Mouse (Mus musculus): ENCODE data around the gene Zfp593.
"Not testable (repeated sequence)": the region's sequence is repeated elsewhere in the genome, so short reads cannot be mapped to it uniquely, and the experiment has no call there.

Gene Zfp593

GRCm38 (mm10) chr4:134245148-134245843 is at the start of gene Zfp593:
Gene Zfp593, minus strand, starts transcription at chr4:134245592.
- DNase-seq: peak; percentile 99

GRCm38 (mm10) chr4:134293692-134294163 is 48.3 kb upstream of the Zfp593 start:
- DNase-seq: peak; percentile 99

GRCm38 (mm10) chr4:134293061-134293691 is 47.8 kb upstream of the Zfp593 start:
- no peak for DNase-seq

- peak; percentile 89 for DNase-seq
Measured at GRCm38 (mm10) chr4:134292067-134292466, 46.7 kb upstream of the Zfp593 start.

- DNase-seq: peak; percentile 96
Measured at GRCm38 (mm10) chr4:134288397-134289256, 43.2 kb upstream of the Zfp593 start.

GRCm38 (mm10) chr4:134287575-134288025 is 42.2 kb upstream of the Zfp593 start, which contains the start of gene Pdik1l:
Gene Pdik1l, minus strand, starts transcription at chr4:134287895.
- DNase-seq: peak; percentile 98

GRCm38 (mm10) chr4:134287168-134287564 is 41.8 kb upstream of the Zfp593 start:
- DNase-seq: peak; percentile 99

- DNase-seq: no peak
Measured at GRCm38 (mm10) chr4:134286226-134287167, 41.1 kb upstream of the Zfp593 start.

- peak; percentile 86 for DNase-seq
Measured at GRCm38 (mm10) chr4:134284942-134285341, 39.5 kb upstream of the Zfp593 start.

GRCm38 (mm10) chr4:134273417-134274345 is 28.3 kb upstream of the Zfp593 start:
- peak; percentile 87 for DNase-seq

- DNase-seq: peak; percentile 59
Measured at GRCm38 (mm10) chr4:134272731-134273416, 27.5 kb upstream of the Zfp593 start.

GRCm38 (mm10) chr4:134271979-134272378 is 26.6 kb upstream of the Zfp593 start:
- peak; percentile 75 for DNase-seq

- not testable (repeated sequence) for DNase-seq
Measured at GRCm38 (mm10) chr4:134269622-134270021, 24.2 kb upstream of the Zfp593 start.

GRCm38 (mm10) chr4:134268102-134268655 is 22.8 kb upstream of the Zfp593 start:
- peak; percentile 92 for DNase-seq

- DNase-seq: peak; percentile 85
Measured at GRCm38 (mm10) chr4:134265860-134266585, 20.6 kb upstream of the Zfp593 start.

- peak; percentile 93 for DNase-seq
Measured at GRCm38 (mm10) chr4:134263191-134263590, 17.8 kb upstream of the Zfp593 start.

GRCm38 (mm10) chr4:134258354-134258753 is 13.0 kb upstream of the Zfp593 start:
- no peak for DNase-seq

- DNase-seq: peak; percentile 95
Measured at GRCm38 (mm10) chr4:134257198-134258009, 12.0 kb upstream of the Zfp593 start.

Measured in heart, adult 11 months (tissue).